Mouse (Mus musculus): ENCODE results near the gene Dock10.

- TF ChIP-seq CTCF (IDR thresholded peaks at IDR 0.05; ENCODE audit: borderline replicate concordance, control insufficient read depth, extremely low read depth, insufficient read depth, low read length, poor library complexity), result no peak
- TF ChIP-seq POLR2A (IDR thresholded peaks at IDR 0.05; ENCODE audit: control insufficient read depth, extremely low read depth, insufficient read depth, low read length, poor library complexity), result no peak
Measured at GRCm38 (mm10) chr1:80671056-80671455, 87.3 kb downstream of the Dock10 start.
